Mouse (Mus musculus): ENCODE data around the gene Gm28490. TPM values are rescaled to one million over a fixed set of nuclear protein-coding genes. Genes with fewer than 3 reads are reported as not detected.
"Not testable (repeated sequence)": the region's sequence is repeated elsewhere in the genome, so short reads cannot be mapped to it uniquely, and the experiment has no call there.

Gene Gm28490
- not detected for total RNA-seq (2022)

DNA sequence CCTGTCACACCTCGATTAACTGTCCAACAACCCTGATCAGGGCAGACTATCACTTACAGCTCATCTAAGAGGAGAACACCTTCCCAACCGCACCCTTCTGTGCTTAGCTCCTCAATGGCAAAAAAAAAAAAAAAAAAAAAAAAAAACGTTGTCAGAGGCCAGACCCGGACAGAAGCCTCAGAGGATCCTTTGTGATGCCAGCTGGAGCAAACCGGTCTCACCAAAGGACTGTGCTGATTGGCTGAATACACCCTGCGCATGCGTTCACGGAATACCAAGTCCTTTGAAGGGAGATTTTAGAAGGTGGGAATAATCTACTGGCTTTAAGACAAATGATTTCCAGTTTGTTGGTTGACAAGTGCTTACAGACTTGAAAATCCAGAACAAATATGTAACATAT, at the start of gene Gm28490:
TSS of gene Gm28490 (minus strand) at position 101 of the 400 bp plus-strand sequence.
- not testable (repeated sequence) for DNase-seq

Data from adrenal gland, adult 8-10 months (tissue).